Comparison of ENCODE assay signal across 18 mouse cellular contexts in genomic region chr10:90670291-90670690, GRCm38 (mm10).
DNase-seq lines count a peak whose midpoint lies in the region; TF ChIP-seq lines count a peak whose summit lies in the region.
"Had no signal": no experiment of that assay in that cellular context is flagged by ENCODE, and none has a peak within 500 bp of the region (broad histone marks: within the 10 kb centered on the region; RNA-seq: fewer than 3 reads in every experiment).

No protein-coding gene starts in this region.

- H3K4me1 ChIP-seq in cortical plate, adult 2 months (ENCODE audit: control insufficient read depth, insufficient read depth, low read length), result peaks cover 15% of the 10 kb centered on the region
- H3K4me1 ChIP-seq: embryonic facial prominence, embryonic 15.5 days; forebrain, embryonic 10.5 days; forebrain, embryonic 12.5 days had no signal

- TF ChIP-seq CTCF in cortical plate, adult 2 months (IDR thresholded peaks at IDR 0.05; ENCODE audit: extremely low read depth, insufficient read depth, low read length), result no peak

- DNase-seq in heart, adult 11 months, result peak; percentile 70
- no peak for DNase-seq in heart, adult 18-20 months
- DNase-seq in brain, adult 2 months (ENCODE audit: low read depth, low spot score), result peak; percentile 54
- DNase-seq in spleen, postnatal 36 days (ENCODE audit: low spot score in 2 of 2), result no peak
- DNase-seq: adrenal gland, adult 2 months; adrenal gland, postnatal 10 days; adrenal gland, postnatal 25 days; cerebellum, adult 11-12 months; cerebellum, adult 2 months; cerebellum, adult 9-10 months; cerebellum, postnatal 10 days; embryo, embryonic 11 days had no signal

- no peak overlapping the region for H3K4me3 ChIP-seq in cortical plate, adult 2 months (ENCODE audit: insufficient read depth, low read length)
- H3K4me3 ChIP-seq: embryonic facial prominence, embryonic 13.5 days; embryonic facial prominence, embryonic 15.5 days; erythroblast, embryonic 14.5 days; forebrain, embryonic 10.5 days; forebrain, embryonic 12.5 days had no signal

- no peak for TF ChIP-seq POLR2A in cortical plate, adult 2 months (IDR thresholded peaks at IDR 0.05; ENCODE audit: extremely low read depth, insufficient read depth, low read length)

- H3K27ac ChIP-seq in cortical plate, adult 2 months (ENCODE audit: insufficient read depth, low read length), result peak overlapping the region; percentile 17; the same call in 1 of the 2 replicates
- H3K27ac ChIP-seq: embryonic facial prominence, embryonic 13.5 days; embryonic facial prominence, embryonic 15.5 days; forebrain, embryonic 10.5 days; forebrain, embryonic 12.5 days had no signal

Comparison
In these comparisons a context has a peak if more than half of its experiments do, and no peak if none do; other contexts are left out.
1. DNase-seq: peak in heart, adult 11 months (single experiment) and brain, adult 2 months (single experiment); none in heart, adult 18-20 months (0 of 2) and spleen, postnatal 36 days (0 of 2).